17 mouse cellular contexts compared by ENCODE assay signal in genomic region chr5:99019709-99020108, GRCm38 (mm10). TPM values are rescaled to one million over a fixed set of nuclear protein-coding genes. Genes with fewer than 3 reads are reported as not detected.
DNase-seq lines count a peak whose midpoint lies in the region; ATAC-seq and TF ChIP-seq lines count a peak whose summit lies in the region.
"Had no signal": no experiment of that assay in that cellular context is flagged by ENCODE, and none has a peak within 500 bp of the region (broad histone marks: within the 10 kb centered on the region; RNA-seq: fewer than 3 reads in every experiment).

No protein-coding gene starts in this region.

- no peaks in the 10 kb centered on the region for H3K9me3 ChIP-seq in forebrain, postnatal 0 days (ENCODE audit: low read length)
- H3K9me3 ChIP-seq: embryonic facial prominence, embryonic 12.5 days; intestine, embryonic 15.5 days; midbrain, embryonic 12.5 days; stomach, embryonic 15.5 days had no signal

- no peak overlapping the region for H3K27ac ChIP-seq in forebrain, postnatal 0 days (ENCODE audit: low read depth, low read length)
- H3K27ac ChIP-seq in cerebellum, adult 2 months (ENCODE audit: insufficient read depth, low read length) = no peak overlapping the region
- H3K27ac ChIP-seq: embryonic facial prominence, embryonic 12.5 days; intestine, embryonic 15.5 days; macrophage; midbrain, embryonic 12.5 days; stomach, embryonic 15.5 days had no signal

- ATAC-seq in forebrain, postnatal 0 days = 0 out of 2 replicates have a peak, but pooled peaks have one; percentile 23
- ATAC-seq: intestine, embryonic 15.5 days had no signal

- H3K4me2 ChIP-seq in forebrain, postnatal 0 days (ENCODE audit: low read depth) = no peak overlapping the region
- H3K4me2 ChIP-seq: embryonic facial prominence, embryonic 12.5 days; intestine, embryonic 15.5 days; midbrain, embryonic 12.5 days; stomach, embryonic 15.5 days had no signal

- H3K9ac ChIP-seq in forebrain, postnatal 0 days = no peak overlapping the region
- H3K9ac ChIP-seq: embryonic facial prominence, embryonic 12.5 days; intestine, embryonic 15.5 days; midbrain, embryonic 12.5 days; stomach, embryonic 15.5 days had no signal

- H3K4me3 ChIP-seq in forebrain, postnatal 0 days (ENCODE audit: low read depth, low read length) = no peak overlapping the region
- no peak overlapping the region for H3K4me3 ChIP-seq in cerebellum, adult 2 months (replicated peaks; ENCODE audit: insufficient read depth, low read depth, low read length)
- H3K4me3 ChIP-seq: embryonic facial prominence, embryonic 12.5 days; intestine, embryonic 15.5 days; layer of hippocampus, adult 2 months; midbrain, embryonic 12.5 days; stomach, embryonic 15.5 days had no signal

- H3K27me3 ChIP-seq in forebrain, postnatal 0 days (ENCODE audit: insufficient read depth, low read length) = no peaks in the 10 kb centered on the region
- no peaks in the 10 kb centered on the region for H3K27me3 ChIP-seq in cerebellum, adult 2 months (ENCODE audit: control insufficient read depth, insufficient read depth, low read length)
- H3K27me3 ChIP-seq: embryonic facial prominence, embryonic 12.5 days; intestine, embryonic 15.5 days; midbrain, embryonic 12.5 days; stomach, embryonic 15.5 days had no signal

- 57% methylated on average over 6 of the region's 6 CpGs for WGBS in forebrain, postnatal 0 days
- WGBS in cerebellum, adult 2 months = 28% methylated on average over 6 of the region's 6 CpGs

- peak; percentile 46 for DNase-seq in layer of hippocampus, adult 11-12 months (ENCODE audit: low spot score)
- no peak for DNase-seq in layer of hippocampus, postnatal 25 days (ENCODE audit: extremely low spot score in 1 of 2, low spot score in 1 of 2)
- DNase-seq in forebrain, postnatal 0 days = peak; percentile 47
- peak; percentile 32 for DNase-seq in layer of hippocampus, adult 9-10 months (ENCODE audit: low spot score)
- DNase-seq in right cerebral cortex, adult 2 months (ENCODE audit: low spot score in 2 of 2) = peak; percentile 66 to 72
- DNase-seq in cerebellum, adult 2 months = no peak
- DNase-seq in spleen, adult 18-20 months = no peak
- DNase-seq in retina, postnatal 1 day = no peak
- DNase-seq: lung, adult 18-20 months; thymus, postnatal 36 days had no signal

- TF ChIP-seq CTCF in forebrain, postnatal 0 days (IDR thresholded peaks at IDR 0.05; ENCODE audit: low read depth) = no peak
- TF ChIP-seq CTCF in cerebellum, adult 2 months (IDR thresholded peaks at IDR 0.05; ENCODE audit: borderline replicate concordance, insufficient read depth, low read depth, low read length) = no peak

- H3K36me3 ChIP-seq in forebrain, postnatal 0 days (ENCODE audit: insufficient read depth) = no peaks in the 10 kb centered on the region
- H3K36me3 ChIP-seq: embryonic facial prominence, embryonic 12.5 days; G1E; intestine, embryonic 15.5 days; midbrain, embryonic 12.5 days; stomach, embryonic 15.5 days had no signal

- TF ChIP-seq POLR2A in cerebellum, adult 2 months (IDR thresholded peaks at IDR 0.05; ENCODE audit: borderline replicate concordance, insufficient read depth, low read length) = no peak

- 0 out of 2 replicates have a peak, but pooled peaks cover 3% of the 10 kb centered on the region for H3K4me1 ChIP-seq in forebrain, postnatal 0 days (ENCODE audit: insufficient read depth)
- H3K4me1 ChIP-seq in cerebellum, adult 2 months (ENCODE audit: control insufficient read depth, insufficient read depth, low read length) = no peaks in the 10 kb centered on the region
- H3K4me1 ChIP-seq: embryonic facial prominence, embryonic 12.5 days; midbrain, embryonic 12.5 days; stomach, embryonic 15.5 days had no signal

RNA-seq across cellular contexts. Expression of gene Prkg2, which starts 17.4 kb away (rescaled TPM):
- total RNA-seq in layer of hippocampus, postnatal 25 days (2021) = 1 to 10 TPM; 2.7 TPM
- 1.3 and 3.5 TPM in 2 replicates for total RNA-seq in forebrain, postnatal 0 days (2014; rRNA removed)
- 1.2 and 1.4 TPM in 2 replicates for polyA plus RNA-seq in forebrain, postnatal 0 days (2015; fragmentation: Nextera tagmentation; extraction: Ambion mirVana)
- polyA plus RNA-seq in cerebellum, adult 2 months (2012; rRNA removed) = 1.0 and 1.5 TPM in 2 replicates
- polyA plus RNA-seq: G1E, macrophage had no signal

Comparison
In these comparisons a context has a peak if more than half of its experiments do, and no peak if none do; other contexts are left out.
1. DNase-seq: peak in layer of hippocampus, adult 11-12 months (single experiment), forebrain, postnatal 0 days (single experiment), layer of hippocampus, adult 9-10 months (single experiment) and right cerebral cortex, adult 2 months (2 of 2); none in layer of hippocampus, postnatal 25 days (0 of 2), cerebellum, adult 2 months (0 of 2), spleen, adult 18-20 months (0 of 2) and retina, postnatal 1 day (single experiment).